Mouse (Mus musculus) heart, postnatal 0 days (tissue): ENCODE measurements at regions not wholly inside any gene's neighbourhood (a gene's known extent, or its start where the extent isn't known, plus 50 kb on each side); places are given as distances from the start of the nearest gene placed in this dataset.

Experiments
- ATAC-seq: fragments of 200-750 bp; cut with Nextera tagmentation; 2 replicates; pipeline ENCODE4 v1.8.0; 2017; ENCODE audit warnings: low read depth, moderate number of reproducible peaks, moderate library complexity; ENCODE audit not compliant: insufficient read depth
- DNase-seq: peaks from one replicate; pipeline ENCODE4 v3.0.0-alpha.2; 2016; ENCODE audit warnings: low spot score
- H3K27ac ChIP-seq: fragments of 300-500 bp; sonication (generic); 2 replicates; pipeline ENCODE4 v1.5.1; 2014; ENCODE audit warnings: low read depth, mild to moderate bottlenecking
- H3K27me3 ChIP-seq: fragments of 300-500 bp; sonication (generic); 2 replicates; pipeline ENCODE4 v1.6.1; 2014; ENCODE audit warnings: low read length, mixed read lengths; ENCODE audit not compliant: control insufficient read depth, insufficient read depth
- H3K36me3 ChIP-seq: fragments of 300-500 bp; sonication (generic); replicated peaks from 2 replicates; pipeline ENCODE4 v1.6.1; 2014; ENCODE audit warnings: low read length, mixed read lengths; ENCODE audit not compliant: control insufficient read depth, insufficient read depth
- H3K4me1 ChIP-seq: fragments of 300-500 bp; sonication (generic); 2 replicates; pipeline ENCODE4 v1.6.1; 2014; ENCODE audit warnings: antibody characterized with exemption; ENCODE audit not compliant: control insufficient read depth, insufficient read depth
- H3K4me2 ChIP-seq: fragments of 300-500 bp; sonication (generic); 2 replicates; pipeline ENCODE4 v1.6.1; 2014; ENCODE audit warnings: low read depth, mild to moderate bottlenecking, low read length, moderate library complexity
- H3K4me3 ChIP-seq: fragments of 300-500 bp; sonication (generic); 2 replicates; pipeline ENCODE4 v1.5.1; 2014; ENCODE audit warnings: low read depth, low read length
- H3K9ac ChIP-seq: fragments of 300-500 bp; sonication (generic); replicated peaks from 2 replicates; pipeline ENCODE4 v1.6.1; 2014; ENCODE audit warnings: low read depth, low read length, mixed read lengths
- H3K9me3 ChIP-seq: fragments of 300-500 bp; sonication (generic); replicated peaks from 2 replicates; pipeline ENCODE4 v1.6.1; 2016; ENCODE audit warnings: low read length; ENCODE audit not compliant: control insufficient read depth
- CTCF ChIP-seq: IDR thresholded peaks from 2 replicates; pipeline ENCODE4 v1.5.1; 2016; ENCODE audit warnings: antibody characterized with exemption, control low read depth, low read depth
- EP300 ChIP-seq: IDR thresholded peaks from 2 replicates; pipeline ENCODE4 v1.6.1; 2016; ENCODE audit warnings: antibody characterized with exemption, low read depth
- WGBS: fragments of 180-500 bp; shearing (Covaris S2); extraction: QIAGEN DNeasy Blood & Tissue Kit; methylation state at CpG from one replicate; pipeline ENCODE4 v1.1.7; 2014; 5-methylcytosine and 5-hydroxymethylcytosine counted together

GRCm38 (mm10) chrY:263314-263713 is 533.9 kb downstream of the Zfy1 start:
- H3K4me2 ChIP-seq, result no peak overlapping the region
- TF ChIP-seq CTCF (no peak), EP300 (no peak)
- DNase-seq (no peak), ATAC-seq (peak; percentile 25; the same call in 1 of the 2 replicates)
- H3K36me3 ChIP-seq, result no peaks in the 10 kb centered on the region
- no peak overlapping the region for H3K27ac ChIP-seq
- WGBS, result 100% methylated on average over 2 of the region's 5 CpGs
- no peaks in the 10 kb centered on the region for H3K27me3 ChIP-seq
- no peaks in the 10 kb centered on the region for H3K4me1 ChIP-seq
- peaks cover 5% of the 10 kb centered on the region for H3K9me3 ChIP-seq
- H3K4me3 ChIP-seq, result no peak overlapping the region
- H3K9ac ChIP-seq, result no peak overlapping the region
